Mouse (Mus musculus) heart, embryonic 16.5 days (tissue): ENCODE data around the gene Gm20695. TPM values are rescaled to one million over a fixed set of nuclear protein-coding genes. Genes with fewer than 3 reads are reported as not detected.
"Not testable (repeated sequence)": the region's sequence is repeated elsewhere in the genome, so short reads cannot be mapped to it uniquely, and the experiment has no call there.

ENCODE experiments used
- ATAC-seq: fragments of 200-750 bp; cut with Nextera tagmentation; replicated peaks from 2 replicates; pipeline ENCODE4 v1.8.0; 2017; ENCODE audit warnings: moderate number of reproducible peaks; ENCODE audit not compliant: insufficient read depth, low FRiP score; ENCODE audit errors: extremely low read depth
- H3K27ac ChIP-seq: fragments of 300-500 bp; sonication (generic); 2 replicates; pipeline ENCODE4 v1.5.1; 2014; ENCODE audit warnings: mild to moderate bottlenecking, low read length, control low read depth, moderate library complexity
- H3K27me3 ChIP-seq: fragments of 300-500 bp; sonication (generic); 2 replicates; pipeline ENCODE4 v1.6.1; 2014; ENCODE audit warnings: low read length, mixed read lengths; ENCODE audit not compliant: control insufficient read depth, insufficient read depth
- H3K36me3 ChIP-seq: fragments of 300-500 bp; sonication (generic); 2 replicates; pipeline ENCODE4 v1.6.1; 2014; ENCODE audit not compliant: control insufficient read depth, insufficient read depth
- H3K4me1 ChIP-seq: fragments of 300-500 bp; sonication (generic); 2 replicates; pipeline ENCODE4 v1.6.1; 2014; ENCODE audit warnings: low read length, mixed read lengths; ENCODE audit not compliant: control insufficient read depth, insufficient read depth
- H3K4me2 ChIP-seq: fragments of 300-500 bp; sonication (generic); 2 replicates; pipeline ENCODE4 v1.6.1; 2014; ENCODE audit warnings: low read depth, mild to moderate bottlenecking, control low read depth, low read length
- H3K4me3 ChIP-seq: fragments of 300-500 bp; sonication (generic); 2 replicates; pipeline ENCODE4 v1.5.1; 2014; ENCODE audit warnings: mild to moderate bottlenecking, control low read depth, low read length
- H3K9ac ChIP-seq: fragments of 300-500 bp; sonication (generic); 2 replicates; pipeline ENCODE4 v1.6.1; 2014; ENCODE audit warnings: low read length, control low read depth
- H3K9me3 ChIP-seq: fragments of 300-500 bp; sonication (generic); replicated peaks from 2 replicates; pipeline ENCODE4 v1.6.1; 2016; ENCODE audit warnings: low read length; ENCODE audit not compliant: control insufficient read depth
- WGBS: fragments of 180-500 bp; shearing (Covaris S2); extraction: QIAGEN DNeasy Blood & Tissue Kit; methylation state at CpG from one replicate; pipeline ENCODE4 v1.1.7; 2014; 5-methylcytosine and 5-hydroxymethylcytosine counted together
- polyA plus RNA-seq: library from polyadenylated mRNA; unstranded; fragments of >200 nt; fragmentation: Nextera tagmentation; extraction: Ambion mirVana; gene quantifications from 2 replicates; pipeline ENCODE4 v1.2.1, GENCODE M21; 2015

Gm20695 gene
- polyA plus RNA-seq, 1 experiment from 2014 or later = 0.26 TPM

DNA sequence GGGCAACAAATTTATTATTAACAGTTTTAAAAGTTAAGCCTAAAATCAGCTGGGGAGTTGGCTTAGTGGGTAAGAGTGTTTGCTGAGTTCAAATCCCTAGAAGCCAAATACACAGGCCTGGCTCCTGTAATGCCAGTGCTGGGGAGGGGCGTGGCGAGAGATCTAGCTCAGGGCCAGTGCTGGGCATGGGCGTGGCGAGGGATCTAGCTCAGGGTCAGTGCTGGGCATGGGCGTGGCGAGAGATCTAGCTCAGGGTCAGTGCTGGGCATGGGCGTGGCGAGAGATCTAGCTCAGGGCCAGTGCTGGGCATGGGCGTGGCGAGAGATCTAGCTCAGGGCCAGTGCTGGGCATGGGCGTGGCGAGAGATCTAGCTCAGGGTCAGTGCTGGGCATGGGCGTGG is 33.1 kb upstream of the Gm20695 start:
- H3K4me1 ChIP-seq, H3K27ac ChIP-seq, H3K9me3 ChIP-seq, H3K4me3 ChIP-seq, H3K27me3 ChIP-seq, H3K9ac ChIP-seq, H3K4me2 ChIP-seq, H3K36me3 ChIP-seq, ATAC-seq: not testable (repeated sequence)
- 87% methylated on average over 10 of the region's 13 CpGs for WGBS

GRCm38 (mm10) chr16:3852586-3852985 is 31.9 kb upstream of the Gm20695 start:
- Histone ChIP-seq H3K9me3 (no peaks in the 10 kb centered on the region), H3K36me3 (no peaks in the 10 kb centered on the region), H3K27me3 (no peaks in the 10 kb centered on the region), H3K4me3 (no peak overlapping the region), H3K9ac (no peak overlapping the region), H3K27ac (no peak overlapping the region), H3K4me1 (peaks cover 4% of the 10 kb centered on the region), H3K4me2 (no peak overlapping the region)
- ATAC-seq = no peak
- 37% methylated on average over 12 of the region's 12 CpGs for WGBS

DNA sequence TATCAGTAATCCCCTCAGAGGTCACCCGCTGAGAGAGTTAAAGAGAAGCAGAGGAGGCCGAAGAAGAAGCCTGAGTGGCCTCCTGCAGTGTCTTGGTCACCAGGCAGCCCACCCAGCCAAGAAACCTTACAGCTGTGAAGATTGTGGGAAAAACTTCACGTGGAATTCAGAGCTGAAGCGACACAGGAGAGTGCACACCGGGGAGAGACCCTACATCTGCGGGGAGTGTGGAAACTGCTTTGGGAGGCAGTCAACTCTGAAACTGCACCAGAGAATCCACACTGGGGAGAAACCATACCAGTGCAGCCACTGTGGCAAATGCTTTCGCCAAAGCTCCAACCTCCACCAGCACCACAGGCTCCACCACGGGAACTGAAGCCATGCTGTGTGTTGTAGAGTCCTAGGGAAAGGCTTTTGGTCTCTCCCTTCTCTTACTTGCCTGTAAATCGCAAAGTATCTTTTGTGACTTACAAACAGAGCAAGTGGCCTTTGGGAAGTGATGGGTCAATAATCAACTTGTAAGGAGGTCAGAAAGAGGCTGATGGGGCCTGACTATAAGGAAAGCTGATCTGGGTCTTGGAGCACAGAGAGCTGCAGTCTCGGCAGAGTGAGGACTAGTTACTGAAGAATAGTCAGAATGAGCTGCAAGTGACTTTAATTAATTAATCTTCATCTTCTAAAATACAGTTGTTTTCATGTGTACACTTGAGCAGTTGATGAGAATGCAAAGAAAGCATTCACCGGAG is 29.8 kb upstream of the Gm20695 start:
- ATAC-seq = no peak
- WGBS = 65% methylated on average over 11 of the region's 11 CpGs
- H3K27me3 ChIP-seq = no peaks in the 10 kb centered on the region
- H3K36me3 ChIP-seq = no peaks in the 10 kb centered on the region
- H3K4me1 ChIP-seq = no peaks in the 10 kb centered on the region
- no peaks in the 10 kb centered on the region for H3K9me3 ChIP-seq
- H3K27ac ChIP-seq = no peak overlapping the region
- H3K9ac ChIP-seq = no peak overlapping the region
- no peak overlapping the region for H3K4me2 ChIP-seq
- H3K4me3 ChIP-seq = no peak overlapping the region

DNA sequence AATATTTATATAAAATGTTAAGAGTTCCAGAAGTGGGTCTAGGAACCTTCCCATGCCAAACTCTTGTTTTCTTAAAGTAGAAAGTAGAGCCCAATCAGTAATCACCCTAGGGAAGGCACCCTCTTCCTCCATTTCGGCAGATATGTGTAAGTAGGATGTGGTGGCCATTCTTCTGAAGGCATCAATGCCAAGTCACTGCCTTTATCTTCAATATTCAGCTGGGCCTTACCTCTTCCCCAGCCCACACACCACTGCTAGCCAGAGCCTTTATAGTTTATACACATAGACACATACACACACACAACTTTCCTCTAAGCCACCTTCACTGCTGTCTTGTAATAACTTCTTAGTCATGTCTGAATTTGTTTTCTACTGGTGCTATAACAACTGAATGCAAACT is 28.7 kb upstream of the Gm20695 start:
- Histone ChIP-seq H3K36me3 (peaks cover 3% of the 10 kb centered on the region), H3K4me3 (no peak overlapping the region), H3K4me2 (no peak overlapping the region), H3K27me3 (no peaks in the 10 kb centered on the region), H3K4me1 (no peaks in the 10 kb centered on the region), H3K9ac (no peak overlapping the region), H3K27ac (no peak overlapping the region), H3K9me3 (no peaks in the 10 kb centered on the region)
- ATAC-seq = no peak
- WGBS = 59% methylated on average over 1 of the region's 1 CpGs

DNA sequence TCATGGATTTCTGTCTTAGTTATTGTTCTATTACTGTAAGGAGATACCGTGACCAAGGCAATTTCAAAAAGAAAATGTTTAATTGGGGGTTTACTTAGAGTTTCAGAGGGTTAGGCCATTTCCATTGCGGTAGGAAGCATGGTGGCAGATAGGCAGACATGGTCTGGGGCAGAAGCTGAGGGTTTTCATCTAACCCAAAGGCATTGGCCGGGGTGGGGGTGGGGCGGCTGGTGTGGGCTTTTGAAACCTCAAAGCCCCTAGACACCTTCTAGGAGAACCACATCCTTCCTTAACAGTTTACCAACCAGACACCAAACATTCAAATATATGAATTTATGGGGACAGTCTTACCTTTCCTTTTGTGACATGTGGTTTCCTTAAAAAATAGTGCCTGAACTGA is 25.2 kb upstream of the Gm20695 start:
- peaks cover 13% of the 10 kb centered on the region for H3K36me3 ChIP-seq
- H3K9ac ChIP-seq = no peak overlapping the region
- no peak overlapping the region for H3K4me2 ChIP-seq
- no peak overlapping the region for H3K4me3 ChIP-seq
- H3K27me3 ChIP-seq = no peaks in the 10 kb centered on the region
- H3K4me1 ChIP-seq = no peaks in the 10 kb centered on the region
- WGBS = 82% methylated on average over 4 of the region's 4 CpGs
- H3K27ac ChIP-seq = no peak overlapping the region
- no peak for ATAC-seq
- H3K9me3 ChIP-seq = no peaks in the 10 kb centered on the region

- Histone ChIP-seq H3K4me3 (peak overlapping the region; percentile 78), H3K36me3 (peaks cover under 1% of the 10 kb centered on the region), H3K9me3 (no peaks in the 10 kb centered on the region), H3K27me3 (no peaks in the 10 kb centered on the region), H3K4me1 (peaks cover 11% of the 10 kb centered on the region), H3K27ac (peak overlapping the region; percentile 51; the same call in 1 of the 2 replicates), H3K4me2 (peak overlapping the region; percentile 95), H3K9ac (peak overlapping the region; percentile 79)
- ATAC-seq = no peak
- WGBS = under 1% methylated on average over 16 of the region's 16 CpGs
These were observed 12.6 kb upstream of the Gm20695 start for GRCm38 (mm10) chr16:3871815-3872214.

- WGBS = 4% methylated on average over 47 of the region's 47 CpGs
- Histone ChIP-seq H3K4me2 (peak within 1 kb of the TSS; percentile 95), H3K9ac (peak within 1 kb of the TSS; percentile 79), H3K4me3 (peak within 1 kb of the TSS; percentile 78), H3K27ac (peak within 1 kb of the TSS; percentile 69), H3K9me3 (no peaks in the 10 kb centered on the region), H3K36me3 (no peaks in the 10 kb centered on the region), H3K4me1 (peaks cover 11% of the 10 kb centered on the region), H3K27me3 (no peaks in the 10 kb centered on the region)
- peak; percentile 98 for ATAC-seq
These were observed 12.0 kb upstream of the Gm20695 start, which contains the start of gene Naa60 for GRCm38 (mm10) chr16:3872216-3873047. TSS of gene Naa60 (plus strand) at chr16:3872375.

- Histone ChIP-seq H3K4me3 (no peak overlapping the region), H3K9me3 (no peaks in the 10 kb centered on the region), H3K36me3 (peaks cover 7% of the 10 kb centered on the region; the same call in 1 of the 2 replicates), H3K27ac (no peak overlapping the region), H3K4me1 (peaks cover 8% of the 10 kb centered on the region), H3K4me2 (no peak overlapping the region), H3K27me3 (no peaks in the 10 kb centered on the region), H3K9ac (no peak overlapping the region)
- WGBS = 90% methylated on average over 4 of the region's 4 CpGs
- no peak for ATAC-seq
These were observed 8.1 kb upstream of the Gm20695 start for GRCm38 (mm10) chr16:3876346-3876745.
